Mouse (Mus musculus): ENCODE data around the gene Eid2. TPM values are rescaled to one million over a fixed set of nuclear protein-coding genes. Genes with fewer than 3 reads are reported as not detected.
A peak's percentile ranks its signal among the peaks of the same experiment; 100 is the strongest.

The Eid2 gene
- polyA plus RNA-seq, 1 experiment, result 57.0 TPM

- peak in 1 of 2 experiments; percentile 66 for DNase-seq (ENCODE audit: extremely low spot score in 1 of 2, low spot score in 1 of 2)
Measured at GRCm38 (mm10) chr7:28290638-28291590, 23.2 kb downstream of the Eid2 start, which contains the start of gene Selenov. Selenov (minus strand) TSS chr7:28291186.

- peak in 1 of 2 experiments; percentile 74 for DNase-seq (ENCODE audit: extremely low spot score in 1 of 2, low spot score in 1 of 2)
Measured at GRCm38 (mm10) chr7:28294481-28294880, 26.8 kb downstream of the Eid2 start.

- DNase-seq (ENCODE audit: extremely low spot score in 1 of 2, low spot score in 1 of 2), result peak in 1 of 2 experiments; percentile 71
Measured at GRCm38 (mm10) chr7:28298837-28299625, 31.4 kb downstream of the Eid2 start.

GRCm38 (mm10) chr7:28301616-28302433 is 34.1 kb downstream of the Eid2 start, which contains the start of gene Dll3:
Dll3 (minus strand) TSS chr7:28302238.
- DNase-seq (ENCODE audit: extremely low spot score in 1 of 2, low spot score in 1 of 2), result peak in 1 of 2 experiments; percentile 34

GRCm38 (mm10) chr7:28305641-28306040 is 38.0 kb downstream of the Eid2 start:
- no peak for DNase-seq (ENCODE audit: extremely low spot score in 1 of 2, low spot score in 1 of 2)

- no peak for DNase-seq (ENCODE audit: extremely low spot score in 1 of 2, low spot score in 1 of 2)
Measured at GRCm38 (mm10) chr7:28306216-28306615, 38.5 kb downstream of the Eid2 start.

- no peak for DNase-seq (ENCODE audit: extremely low spot score in 1 of 2, low spot score in 1 of 2)
Measured at GRCm38 (mm10) chr7:28309737-28310136, 42.1 kb downstream of the Eid2 start.

- DNase-seq (ENCODE audit: extremely low spot score in 1 of 2, low spot score in 1 of 2), result peak in 1 of 2 experiments; percentile 11
Measured at GRCm38 (mm10) chr7:28311151-28311925, 43.7 kb downstream of the Eid2 start.

GRCm38 (mm10) chr7:28311926-28312543 is 44.4 kb downstream of the Eid2 start, which contains the start of gene Timm50:
Timm50 (minus strand) TSS chr7:28312072.
- DNase-seq (ENCODE audit: extremely low spot score in 1 of 2, low spot score in 1 of 2), result peak; percentile 97 to 99

GRCm38 (mm10) chr7:28318036-28318435 is 50.4 kb downstream of the Eid2 start:
- no peak for DNase-seq (ENCODE audit: extremely low spot score in 1 of 2, low spot score in 1 of 2)

GRCm38 (mm10) chr7:28318714-28319113 is 51.0 kb downstream of the Eid2 start:
- DNase-seq (ENCODE audit: extremely low spot score in 1 of 2, low spot score in 1 of 2), result no peak

Other genes starting within 250 kb of the Eid2 start
- 188 and 191 TPM in 2 replicates for gene Psmc4, start 217.8 kb upstream of the Eid2 start, polyA plus RNA-seq (2012; rRNA removed)
- 0.25 and 0.32 TPM in 2 replicates for gene Fcgbp, start 196.6 kb upstream of the Eid2 start, polyA plus RNA-seq (2012; rRNA removed)
- gene 9530053A07Rik, start 138.4 kb upstream of the Eid2 start, polyA plus RNA-seq (2012; rRNA removed), result 0.02 TPM in 1 of 2 replicates, not detected in the other
- gene Fbl, start 98.2 kb upstream of the Eid2 start, polyA plus RNA-seq (2012; rRNA removed), result 90.7 and 99.6 TPM in 2 replicates
- gene Dyrk1b, start 88.4 kb upstream of the Eid2 start, polyA plus RNA-seq (2012; rRNA removed), result 34.0 and 36.2 TPM in 2 replicates
- gene Eid2b, start 9.9 kb downstream of the Eid2 start, polyA plus RNA-seq (2012; rRNA removed), result 29.7 and 32.9 TPM in 2 replicates
- 1.7 and 1.8 TPM in 2 replicates for gene Selenov, start 23.3 kb downstream of the Eid2 start, polyA plus RNA-seq (2012; rRNA removed)
- gene Dll3, start 34.4 kb downstream of the Eid2 start, polyA plus RNA-seq (2012; rRNA removed), result 2.0 and 2.6 TPM in 2 replicates
- 53.0 and 58.6 TPM in 2 replicates for gene Timm50, start 44.2 kb downstream of the Eid2 start, polyA plus RNA-seq (2012; rRNA removed)
- gene Supt5, start 70.9 kb downstream of the Eid2 start, polyA plus RNA-seq (2012; rRNA removed), result 114 and 117 TPM in 2 replicates
- 618 and 661 TPM in 2 replicates for gene Rps16, start 82.8 kb downstream of the Eid2 start, polyA plus RNA-seq (2012; rRNA removed)
- 4.3 and 6.3 TPM in 2 replicates for gene Plekhg2, start 104.7 kb downstream of the Eid2 start, polyA plus RNA-seq (2012; rRNA removed)
- gene Zfp36, start 112.4 kb downstream of the Eid2 start, polyA plus RNA-seq (2012; rRNA removed), result 3.1 and 3.9 TPM in 2 replicates
- gene Med29, start 124.8 kb downstream of the Eid2 start, polyA plus RNA-seq (2012; rRNA removed), result 32.8 and 39.2 TPM in 2 replicates
- gene Paf1, start 125.1 kb downstream of the Eid2 start, polyA plus RNA-seq (2012; rRNA removed), result 149 and 182 TPM in 2 replicates
- 4.0 and 5.2 TPM in 2 replicates for gene Gmfg, start 169.6 kb downstream of the Eid2 start, polyA plus RNA-seq (2012; rRNA removed)
- 39.9 and 40.4 TPM in 2 replicates for gene Lrfn1, start 184.1 kb downstream of the Eid2 start, polyA plus RNA-seq (2012; rRNA removed)
- gene Ifnl2, start 242.6 kb downstream of the Eid2 start, polyA plus RNA-seq (2012; rRNA removed), result not detected in 2 replicates

All from frontal cortex, adult 2 months (tissue).